Mouse (Mus musculus) neutrophil, adult 65 days (primary cell): Measurements from ENCODE around the gene 1700018F24Rik. TPM values are rescaled to one million over a fixed set of nuclear protein-coding genes. Genes with fewer than 3 reads are reported as not detected.

Source experiments
- total RNA-seq: library from RNA; stranded (reverse); gene quantifications from 2 replicates; pipeline ENCODE4 v1.2.4, GENCODE M21; 2023

The 1700018F24Rik gene
- not detected in 2 replicates for total RNA-seq

DNA sequence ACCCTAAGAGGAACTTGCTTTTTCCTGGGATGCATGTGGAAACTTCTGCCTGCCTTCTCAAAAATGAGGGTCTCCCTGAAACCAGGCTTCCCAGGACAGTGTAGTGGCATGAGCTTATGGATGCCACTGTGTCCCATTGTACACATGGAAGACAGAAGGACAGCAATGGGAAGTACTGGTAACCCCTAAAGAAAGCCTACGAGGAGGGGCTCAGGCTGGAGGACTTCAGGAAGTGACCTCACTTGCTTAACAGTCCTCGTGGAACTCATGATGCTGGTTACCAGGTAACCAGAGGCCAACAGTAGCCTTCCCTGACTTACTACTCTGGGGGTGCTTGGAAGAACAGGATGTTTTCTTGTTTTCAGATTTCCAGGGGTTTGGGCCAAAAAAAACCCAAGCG, at the start of gene 1700018F24Rik:
TSS of gene 1700018F24Rik (plus strand) at position 301 of the 400 bp plus-strand sequence.

DNA sequence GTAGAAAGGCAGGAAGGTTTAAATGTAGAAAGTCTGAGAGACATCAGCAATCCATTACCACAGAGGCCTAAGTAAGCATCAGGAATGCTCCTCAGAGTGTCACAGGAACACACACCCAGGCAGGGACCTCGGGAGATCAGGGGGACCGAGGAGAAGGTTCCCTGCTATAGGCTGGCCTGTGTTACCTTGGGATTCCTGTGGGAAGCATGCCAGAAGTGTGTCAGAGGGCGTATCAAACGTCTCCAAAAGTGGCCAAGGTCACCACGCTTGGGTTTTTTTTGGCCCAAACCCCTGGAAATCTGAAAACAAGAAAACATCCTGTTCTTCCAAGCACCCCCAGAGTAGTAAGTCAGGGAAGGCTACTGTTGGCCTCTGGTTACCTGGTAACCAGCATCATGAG, 10.4 kb upstream of the 1700018F24Rik start, which contains the start of gene Gm4871:
TSS of gene Gm4871 (minus strand) at position 364 of the 400 bp plus-strand sequence.

DNA sequence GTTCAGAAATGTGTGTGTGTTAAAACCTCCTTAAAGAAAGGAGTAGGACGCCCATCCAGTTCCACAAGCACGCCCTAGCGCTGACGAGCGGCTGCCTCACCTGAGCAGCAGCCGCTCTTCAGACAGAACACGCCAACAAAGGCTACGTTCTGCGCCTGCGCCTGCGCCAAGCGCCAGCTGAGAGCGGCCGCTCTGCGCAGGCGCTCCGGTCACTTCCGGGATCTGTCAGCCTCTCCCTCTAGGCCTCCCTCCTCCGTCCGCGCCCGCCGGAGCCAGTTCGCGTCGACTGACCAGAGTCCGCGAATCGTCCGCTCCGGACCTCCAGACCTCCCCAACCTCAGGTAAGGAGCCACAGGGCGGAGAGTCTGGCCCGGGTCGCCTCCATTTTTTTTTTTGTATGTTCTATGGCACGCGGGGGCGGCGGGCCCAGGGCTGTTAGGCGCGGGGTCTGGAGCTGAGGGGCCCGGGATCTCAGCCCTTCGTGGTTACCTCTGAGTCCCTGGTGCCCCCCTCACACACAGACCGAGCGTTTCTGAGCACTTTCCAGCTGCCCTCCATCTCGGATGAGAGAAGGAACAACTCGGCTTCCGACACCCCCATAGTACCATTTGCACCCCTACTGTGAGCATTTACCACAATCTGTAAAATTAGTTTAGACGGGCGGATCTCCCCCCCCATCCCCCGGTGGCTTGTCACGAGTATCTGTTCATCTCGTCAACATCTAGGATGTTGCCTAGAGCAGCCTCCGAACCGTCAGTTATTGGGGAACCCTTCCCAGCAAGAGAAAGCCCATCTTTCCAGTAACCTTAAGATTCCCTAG, 41.1 kb downstream of the 1700018F24Rik start, which contains the start of the genes Arpc1a and Kpna7:
TSS of gene Arpc1a (plus strand) at position 199 of the 820 bp plus-strand sequence.
TSS of gene Kpna7 (minus strand) at position 399 of the 820 bp plus-strand sequence.

Other genes with a start within 250 kb of the 1700018F24Rik start
- 17.1 and 19.5 TPM in 2 replicates for gene Smurf1, start 77.1 kb upstream of the 1700018F24Rik start, total RNA-seq
- not detected in 2 replicates for gene Gm4871, start 10.2 kb upstream of the 1700018F24Rik start, total RNA-seq
- 118 and 140 TPM in 2 replicates for gene Arpc1a, start 40.8 kb downstream of the 1700018F24Rik start, total RNA-seq
- gene Kpna7, start 41.0 kb downstream of the 1700018F24Rik start, total RNA-seq, result not detected in 2 replicates
- 1,109 and 1,298 TPM in 2 replicates for gene Arpc1b, start 71.2 kb downstream of the 1700018F24Rik start, total RNA-seq
- gene Pdap1, start 97.2 kb downstream of the 1700018F24Rik start, total RNA-seq, result 33.7 and 36.2 TPM in 2 replicates
- gene Bud31, start 97.4 kb downstream of the 1700018F24Rik start, total RNA-seq, result 155 and 177 TPM in 2 replicates
- 16.7 and 18.1 TPM in 2 replicates for gene Ptcd1, start 124.1 kb downstream of the 1700018F24Rik start, total RNA-seq
- 22.0 and 25.1 TPM in 2 replicates for gene Cpsf4, start 124.2 kb downstream of the 1700018F24Rik start, total RNA-seq
- gene Atp5j2, start 149.1 kb downstream of the 1700018F24Rik start, total RNA-seq, result 73.5 and 101 TPM in 2 replicates
- gene Zkscan14, start 158.9 kb downstream of the 1700018F24Rik start, total RNA-seq, result 16.4 and 18.6 TPM in 2 replicates
- 2.8 and 3.3 TPM in 2 replicates for gene Zkscan5, start 161.6 kb downstream of the 1700018F24Rik start, total RNA-seq
- 74.0 and 104 TPM in 2 replicates for gene Zfp655, start 188.7 kb downstream of the 1700018F24Rik start, total RNA-seq
- gene Zscan25, start 237.5 kb downstream of the 1700018F24Rik start, total RNA-seq, result 11.5 and 18.5 TPM in 2 replicates